ENCODE assay signal across 26 mouse cellular contexts in genomic region chr9:119290791-119291190, GRCm38 (mm10). TPM values are rescaled to one million over a fixed set of nuclear protein-coding genes. Genes with fewer than 3 reads are reported as not detected.
DNase-seq lines count a peak whose midpoint lies in the region; ATAC-seq and TF ChIP-seq lines count a peak whose summit lies in the region.
"Had no signal": no experiment of that assay in that cellular context is flagged by ENCODE, and none has a peak within 500 bp of the region (broad histone marks: within the 10 kb centered on the region; RNA-seq: fewer than 3 reads in every experiment).

No protein-coding gene starts in this region.

- TF ChIP-seq EP300 in liver, postnatal 0 days (IDR thresholded peaks at IDR 0.05; ENCODE audit: low read depth), result no peak
- TF ChIP-seq EP300 in liver, embryonic 14.5 days (IDR thresholded peaks at IDR 0.05; ENCODE audit: low read depth), result no peak

- peaks cover 4% of the 10 kb centered on the region; the same call in 1 of the 2 replicates for H3K36me3 ChIP-seq in liver, embryonic 11.5 days (ENCODE audit: control insufficient read depth, insufficient read depth, low read length)
- peaks cover 5% of the 10 kb centered on the region; the same call in 1 of the 2 replicates for H3K36me3 ChIP-seq in liver, postnatal 0 days (replicated peaks; ENCODE audit: insufficient read depth, low read length)
- H3K36me3 ChIP-seq in liver, embryonic 14.5 days (replicated peaks; ENCODE audit: control insufficient read depth, insufficient read depth, low read depth), result no peaks in the 10 kb centered on the region; the same call in 1 of the 2 replicates

- no peak for DNase-seq in liver, embryonic 11.5 days (ENCODE audit: low spot score)
- DNase-seq in liver, postnatal 0 days, result no peak
- peak; percentile 29 for DNase-seq in c-Kit-positive CD71-positive TER-119-negative erythroid progenitor cells, embryonic 14.5 days (ENCODE audit: low read depth)
- DNase-seq in liver, embryonic 14.5 days (ENCODE audit: low read depth in 3 of 3, low spot score in 3 of 3), result no peak
- no peak for DNase-seq in lung, postnatal 36 days
- DNase-seq in frontal cortex, postnatal 36 days (ENCODE audit: low spot score in 2 of 2), result no peak
- DNase-seq: adrenal gland, adult 2 months; adrenal gland, postnatal 14 days; B cell, adult 2 months; cerebellum, adult 18-20 months; cerebellum, adult 9-10 months; cerebellum, postnatal 14 days; gastrocnemius, adult 2 months; gastrocnemius, postnatal 14 days; heart, adult 18-20 months; heart, postnatal 14 days; heart, postnatal 4 days had no signal

- no peaks in the 10 kb centered on the region; the same call in 1 of the 2 replicates for H3K4me1 ChIP-seq in liver, embryonic 11.5 days (replicated peaks; ENCODE audit: control insufficient read depth, insufficient read depth, low read length)
- H3K4me1 ChIP-seq in liver, postnatal 0 days (ENCODE audit: insufficient read depth), result no peaks in the 10 kb centered on the region
- 0 out of 4 replicates have a peak, but pooled peaks cover 0 to 1% of the 10 kb centered on the region in 2 experiments for H3K4me1 ChIP-seq in liver, embryonic 14.5 days (replicated peaks; ENCODE audit: control insufficient read depth in 2 of 2, insufficient read depth in 2 of 2, low read length in 1 of 2)
- H3K4me1 ChIP-seq: forebrain, embryonic 10.5 days; forebrain, embryonic 13.5 days had no signal

- 65% methylated on average over 3 of the region's 3 CpGs for WGBS in liver, embryonic 11.5 days
- 67% methylated on average over 3 of the region's 3 CpGs for WGBS in liver, postnatal 0 days (ENCODE audit: insufficient replicate concordance)
- 49% methylated on average over 3 of the region's 3 CpGs for WGBS in liver, embryonic 14.5 days (ENCODE audit: insufficient replicate concordance)

- no peak overlapping the region for H3K4me3 ChIP-seq in liver, embryonic 11.5 days (ENCODE audit: low read depth, low read length)
- H3K4me3 ChIP-seq in liver, postnatal 0 days (ENCODE audit: low read depth, low read length), result no peak overlapping the region
- H3K4me3 ChIP-seq in liver, embryonic 14.5 days (ENCODE audit: insufficient read depth in 1 of 2, low read depth in 2 of 2, low read length in 2 of 2), result no peak overlapping the region
- H3K4me3 ChIP-seq: forebrain, embryonic 10.5 days; forebrain, embryonic 13.5 days; gastrocnemius, adult 2 months; heart, embryonic 13.5 days had no signal

- peak; percentile 81 for ATAC-seq in liver, embryonic 11.5 days (replicated peaks; ENCODE audit: low FRiP score)
- ATAC-seq in liver, postnatal 0 days, result no peak
- peak; percentile 57; the same call in 1 of the 2 replicates for ATAC-seq in liver, embryonic 14.5 days (ENCODE audit: insufficient read depth)
- ATAC-seq: forebrain, embryonic 13.5 days; forebrain, embryonic 16.5 days; hindbrain, postnatal 0 days; inflammation-experienced regulatory T-cells, adult 6 months had no signal

- no peak overlapping the region for H3K4me2 ChIP-seq in liver, embryonic 11.5 days
- H3K4me2 ChIP-seq in liver, postnatal 0 days (ENCODE audit: low read depth, low read length), result no peak overlapping the region
- no peak overlapping the region for H3K4me2 ChIP-seq in liver, embryonic 14.5 days (ENCODE audit: low read depth)
- H3K4me2 ChIP-seq: forebrain, embryonic 13.5 days; heart, embryonic 13.5 days; hindbrain, embryonic 14.5 days had no signal

- no peak for TF ChIP-seq CTCF in liver, postnatal 0 days (IDR thresholded peaks at IDR 0.05; ENCODE audit: low read depth)
- no peak for TF ChIP-seq CTCF in liver, embryonic 14.5 days (IDR thresholded peaks at IDR 0.05; ENCODE audit: low read depth)

- H3K9ac ChIP-seq in liver, embryonic 11.5 days (ENCODE audit: low read depth, low read length), result no peak overlapping the region
- no peak overlapping the region for H3K9ac ChIP-seq in liver, postnatal 0 days (replicated peaks)
- H3K9ac ChIP-seq in liver, embryonic 14.5 days (replicated peaks), result no peak overlapping the region
- H3K9ac ChIP-seq: forebrain, embryonic 13.5 days; heart, embryonic 13.5 days; hindbrain, embryonic 14.5 days had no signal

- H3K27me3 ChIP-seq in liver, embryonic 11.5 days (replicated peaks; ENCODE audit: control insufficient read depth, insufficient read depth, low read length), result no peaks in the 10 kb centered on the region
- H3K27me3 ChIP-seq in liver, postnatal 0 days (ENCODE audit: insufficient read depth, low read length), result no peaks in the 10 kb centered on the region
- H3K27me3 ChIP-seq in liver, embryonic 14.5 days (ENCODE audit: control insufficient read depth, insufficient read depth, low read length), result no peaks in the 10 kb centered on the region
- H3K27me3 ChIP-seq: CH12.LX; forebrain, embryonic 13.5 days; heart, embryonic 13.5 days had no signal

- no peak overlapping the region for H3K27ac ChIP-seq in liver, embryonic 11.5 days (ENCODE audit: low read depth, low read length)
- H3K27ac ChIP-seq in liver, postnatal 0 days (ENCODE audit: low read depth), result no peak overlapping the region
- H3K27ac ChIP-seq in liver, embryonic 14.5 days, result no peak overlapping the region
- H3K27ac ChIP-seq: forebrain, embryonic 10.5 days; forebrain, embryonic 13.5 days; gastrocnemius, adult 2 months; heart, embryonic 13.5 days; hindbrain, embryonic 14.5 days; hindbrain, postnatal 0 days had no signal

- no peaks in the 10 kb centered on the region for H3K9me3 ChIP-seq in liver, embryonic 11.5 days (ENCODE audit: control insufficient read depth, low read length)
- no peaks in the 10 kb centered on the region for H3K9me3 ChIP-seq in liver, postnatal 0 days (ENCODE audit: low read length)
- no peaks in the 10 kb centered on the region for H3K9me3 ChIP-seq in liver, embryonic 14.5 days (ENCODE audit: control insufficient read depth, low read length)
- H3K9me3 ChIP-seq: forebrain, embryonic 10.5 days; forebrain, embryonic 13.5 days; G1E; heart, embryonic 13.5 days had no signal

RNA-seq across cellular contexts. Expression of gene Oxsr1, which starts 31.4 kb away (rescaled TPM):
- 14.2 TPM in 2 replicates for polyA plus RNA-seq in liver, embryonic 11.5 days (2014; fragmentation: Nextera tagmentation; extraction: Ambion mirVana)
- polyA plus RNA-seq in liver, postnatal 0 days (2015; fragmentation: Nextera tagmentation; extraction: Ambion mirVana), result 3.8 and 4.1 TPM in 2 replicates
- polyA plus RNA-seq in liver, embryonic 14.5 days (2012; rRNA removed), result 8.3 and 11.8 TPM in 2 replicates
- polyA plus RNA-seq in liver, embryonic 14.5 days (2014; fragmentation: Nextera tagmentation; extraction: Ambion mirVana), result 4.9 and 6.3 TPM in 2 replicates

RNA-seq across cellular contexts. Expression of gene Acaa1a, which starts 48.7 kb away (rescaled TPM):
- 58.8 and 61.2 TPM in 2 replicates for polyA plus RNA-seq in liver, embryonic 11.5 days (2014; fragmentation: Nextera tagmentation; extraction: Ambion mirVana)
- 132 and 141 TPM in 2 replicates for polyA plus RNA-seq in liver, postnatal 0 days (2015; fragmentation: Nextera tagmentation; extraction: Ambion mirVana)
- polyA plus RNA-seq in liver, embryonic 14.5 days (2012; rRNA removed), result 26.6 and 27.3 TPM in 2 replicates
- polyA plus RNA-seq in liver, embryonic 14.5 days (2014; fragmentation: Nextera tagmentation; extraction: Ambion mirVana), result 28.4 and 30.6 TPM in 2 replicates

RNA-seq across cellular contexts. Expression of gene Myd88, which starts 50.4 kb away (rescaled TPM):
- polyA plus RNA-seq in liver, embryonic 11.5 days (2014; fragmentation: Nextera tagmentation; extraction: Ambion mirVana), result 28.6 and 30.6 TPM in 2 replicates
- polyA plus RNA-seq in liver, postnatal 0 days (2015; fragmentation: Nextera tagmentation; extraction: Ambion mirVana), result 15.6 and 16.7 TPM in 2 replicates
- polyA plus RNA-seq in liver, embryonic 14.5 days (2012; rRNA removed), result 5.8 and 6.4 TPM in 2 replicates
- polyA plus RNA-seq in liver, embryonic 14.5 days (2014; fragmentation: Nextera tagmentation; extraction: Ambion mirVana), result 15.0 and 15.8 TPM in 2 replicates
